Mouse (Mus musculus): ENCODE measurements around the gene Wbp2.

Wbp2 gene

DNA sequence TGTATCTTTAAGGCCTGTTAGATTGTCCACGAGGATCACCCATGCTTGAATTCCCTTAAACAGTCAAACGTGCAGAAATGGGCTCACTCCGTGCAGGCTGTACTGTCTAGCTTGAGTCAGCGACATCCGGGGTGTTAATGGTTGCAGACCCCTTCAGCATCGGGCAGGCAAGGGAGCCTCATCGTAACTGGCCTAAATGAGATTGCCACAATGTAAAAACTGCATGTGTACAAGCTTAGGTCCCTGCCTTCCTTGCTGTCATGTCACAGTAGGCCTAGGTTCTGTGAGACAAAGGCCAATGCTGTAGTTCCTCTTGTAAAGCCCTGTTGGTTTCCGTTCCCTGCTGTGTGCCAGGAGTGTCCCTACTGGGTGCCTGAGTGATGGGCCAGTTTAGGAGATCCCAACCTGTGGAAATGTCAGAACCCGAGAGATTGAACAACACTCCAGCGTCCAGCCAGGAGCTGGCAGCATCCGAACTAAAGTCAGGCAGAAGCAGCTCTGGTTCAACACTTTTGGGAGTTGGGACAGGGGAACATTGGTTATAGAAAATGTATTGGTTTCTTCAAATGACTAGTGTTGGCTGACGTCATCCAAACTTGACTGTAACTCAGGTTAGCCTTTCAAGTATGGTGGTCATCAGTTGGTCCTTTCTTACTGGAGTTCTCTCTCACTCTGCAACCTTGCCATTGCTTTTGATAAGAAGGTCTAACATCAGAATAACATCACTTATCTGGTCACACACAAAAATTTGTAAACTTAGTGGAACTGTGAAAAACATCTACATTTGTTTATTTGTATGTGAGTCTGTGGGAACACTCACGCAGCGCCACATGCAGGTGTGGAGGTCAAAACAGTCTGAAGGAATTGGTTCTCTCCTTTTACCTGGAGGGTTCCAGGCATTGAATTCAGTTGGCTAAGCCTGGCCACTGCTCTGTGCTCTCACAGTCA lies 55.6 kb downstream of the Wbp2 start:
- DNase-seq (ENCODE audit: low spot score in 2 of 2) = no peak

- peak; percentile 94 to 96 for DNase-seq (ENCODE audit: low spot score in 2 of 2)
Measured at GRCm38 (mm10) chr11:116030088-116030897, 56.5 kb downstream of the Wbp2 start, which contains the start of gene Unk. Gene Unk, plus strand, starts transcription at chr11:116030322.

DNA sequence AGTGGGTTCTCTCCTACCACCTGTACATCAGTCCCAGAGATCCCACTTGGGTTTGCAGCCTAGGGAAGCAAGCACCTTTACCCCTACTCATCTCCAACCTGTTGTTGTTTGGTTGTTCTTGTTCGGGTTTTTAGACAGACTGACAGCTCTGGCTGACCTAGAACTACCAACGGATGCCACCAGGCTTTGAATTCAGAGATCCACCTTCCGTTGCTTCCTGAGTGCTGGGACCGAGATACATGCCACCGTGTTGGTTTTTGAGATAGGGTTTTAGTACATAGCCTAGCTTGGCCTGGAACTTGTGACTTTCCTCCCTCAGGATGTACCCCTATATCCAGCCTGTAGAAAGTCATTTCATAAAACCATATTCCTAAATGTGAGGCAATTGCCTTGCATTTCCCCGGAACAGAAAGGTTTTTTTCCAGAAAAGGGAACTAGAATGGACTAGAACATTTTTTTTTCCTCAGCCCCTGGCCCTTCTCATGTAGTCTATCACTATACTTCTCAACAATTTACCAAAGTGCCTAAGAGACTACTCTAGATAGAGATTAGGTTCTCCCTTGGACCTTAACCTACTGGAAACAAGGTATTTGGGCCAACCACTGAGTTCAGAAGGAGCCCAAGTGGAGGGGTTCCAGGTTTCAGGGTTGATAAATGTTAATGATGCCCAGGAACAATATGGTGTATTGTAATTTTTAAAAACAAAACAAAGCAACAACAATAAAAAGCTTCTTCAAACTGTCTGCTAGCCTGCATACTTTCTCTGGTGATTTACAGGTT lies 57.5 kb downstream of the Wbp2 start:
- no peak for DNase-seq (ENCODE audit: low spot score in 2 of 2)

All from urinary bladder, postnatal 4 days (tissue).